Mouse (Mus musculus) liver, embryonic 14.5 days (tissue): Measurements from ENCODE around the gene Mprip.
"Not testable (repeated sequence)": the region's sequence is repeated elsewhere in the genome, so short reads cannot be mapped to it uniquely, and the experiment has no call there.

Experiments
- CTCF ChIP-seq: IDR thresholded peaks from 2 replicates; pipeline ENCODE4 v1.5.1; 2016; ENCODE audit warnings: antibody characterized with exemption, low read depth, control low read depth
- EP300 ChIP-seq: IDR thresholded peaks from 2 replicates; pipeline ENCODE4 v1.6.1; 2016; ENCODE audit warnings: antibody characterized with exemption, low read depth

- not testable (repeated sequence) for TF ChIP-seq CTCF, EP300
Observed at GRCm38 (mm10) chr11:59616986-59617385, 44.1 kb upstream of the Mprip start.
